Mouse (Mus musculus) liver, embryonic 14.5 days (tissue): ENCODE measurements at regions not wholly inside any gene's neighbourhood (a gene's known extent, or its start where the extent isn't known, plus 50 kb on each side); places are given as distances from the start of the nearest gene placed in this dataset.

ENCODE experiments used
- ATAC-seq: fragments of 200-750 bp; cut with Nextera tagmentation; 2 replicates; pipeline ENCODE4 v1.8.0; 2017; ENCODE audit warnings: moderate number of reproducible peaks, mild to moderate bottlenecking, moderate library complexity; ENCODE audit not compliant: insufficient read depth
- DNase-seq, 3 experiments: peaks; one replicate each; pipeline ENCODE4 v3.0.0-alpha.2; 2012 to 2013; ENCODE audit warnings: low read depth in 3 of 3, low spot score in 3 of 3
- H3K27ac ChIP-seq: fragments of 300-500 bp; sonication (generic); 2 replicates; pipeline ENCODE4 v1.5.1; 2014; ENCODE audit warnings: moderate library complexity, mild to moderate bottlenecking, control low read depth, inconsistent platforms
- H3K27me3 ChIP-seq: fragments of 300-500 bp; sonication (generic); 2 replicates; pipeline ENCODE4 v1.6.1; 2014; ENCODE audit warnings: mild to moderate bottlenecking, low read length, moderate library complexity; ENCODE audit not compliant: control insufficient read depth, insufficient read depth
- H3K36me3 ChIP-seq: fragments of 300-500 bp; sonication (generic); replicated peaks from 2 replicates; pipeline ENCODE4 v1.6.1; 2014; ENCODE audit warnings: low read depth; ENCODE audit not compliant: control insufficient read depth, insufficient read depth
- H3K4me1 ChIP-seq, 2 experiments: fragments of 200-500 bp in 1 of 2; fragments of 300-500 bp in 1 of 2; sonication (generic) in 1 of 2; replicated peaks; 2 replicates each; pipeline ENCODE4 v1.6.1; 2012 to 2014; ENCODE audit warnings: antibody characterized with exemption in 1 of 2, inconsistent platforms in 1 of 2, low read length in 1 of 2; ENCODE audit not compliant: control insufficient read depth in 2 of 2, insufficient read depth in 2 of 2
- H3K4me2 ChIP-seq: fragments of 300-500 bp; sonication (generic); 2 replicates; pipeline ENCODE4 v1.6.1; 2014; ENCODE audit warnings: low read depth, mild to moderate bottlenecking, control low read depth, moderate library complexity
- H3K4me3 ChIP-seq, 2 experiments: fragments of 200-500 bp in 1 of 2; fragments of 300-500 bp in 1 of 2; sonication (generic) in 1 of 2; 2 replicates each; pipeline ENCODE4 v1.5.1; 2012 to 2014; ENCODE audit warnings: low read depth in 2 of 2, low read length in 2 of 2, mild to moderate bottlenecking in 2 of 2, control low read depth in 1 of 2, inconsistent platforms in 1 of 2, moderate library complexity in 1 of 2; ENCODE audit not compliant: insufficient read depth in 1 of 2
- H3K9ac ChIP-seq: fragments of 300-500 bp; sonication (generic); replicated peaks from 2 replicates; pipeline ENCODE4 v1.6.1; 2014; ENCODE audit warnings: mild to moderate bottlenecking, control low read depth, moderate library complexity
- H3K9me3 ChIP-seq: fragments of 300-500 bp; sonication (generic); 2 replicates; pipeline ENCODE4 v1.6.1; 2016; ENCODE audit warnings: low read length, mixed read lengths; ENCODE audit not compliant: control insufficient read depth
- CTCF ChIP-seq: IDR thresholded peaks from 2 replicates; pipeline ENCODE4 v1.5.1; 2016; ENCODE audit warnings: antibody characterized with exemption, low read depth, control low read depth
- EP300 ChIP-seq: IDR thresholded peaks from 2 replicates; pipeline ENCODE4 v1.6.1; 2016; ENCODE audit warnings: antibody characterized with exemption, low read depth
- WGBS: fragments of 180-500 bp; shearing (Covaris S2); extraction: QIAGEN DNeasy Blood & Tissue Kit; methylation state at CpG from one replicate; pipeline ENCODE4 v1.1.7; 2014; ENCODE audit not compliant: insufficient replicate concordance; 5-methylcytosine and 5-hydroxymethylcytosine counted together

DNA sequence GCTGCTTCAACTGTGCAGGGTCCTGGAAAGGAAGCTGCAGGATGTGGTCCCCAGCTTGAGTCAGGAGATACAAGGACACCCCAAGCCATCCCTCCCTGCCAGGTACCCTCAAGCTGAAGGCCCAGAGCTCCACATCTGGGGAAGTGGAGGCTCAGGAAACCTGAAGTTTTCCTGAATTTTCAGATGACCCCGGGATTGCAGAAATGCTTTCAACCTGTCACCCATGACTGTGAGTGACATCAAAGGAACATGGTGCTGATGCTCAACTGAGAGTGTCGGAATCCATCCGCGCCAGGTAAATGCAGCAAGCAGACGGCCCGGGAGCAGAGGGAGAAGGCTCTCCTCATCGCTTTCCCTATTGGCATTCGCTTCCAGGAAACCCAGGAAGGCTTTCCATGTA, 267.6 kb upstream of the Zfp637 start:
- peaks cover 0 to 5% of the 10 kb centered on the region in 2 experiments; a peak in 1 of 4 replicates for H3K4me1 ChIP-seq
- TF ChIP-seq CTCF: no peak
- no peak for TF ChIP-seq EP300
- H3K9me3 ChIP-seq: no peaks in the 10 kb centered on the region
- H3K27ac ChIP-seq: no peak overlapping the region
- WGBS: 75% methylated on average over 8 of the region's 8 CpGs
- DNase-seq: no peak
- H3K36me3 ChIP-seq: no peaks in the 10 kb centered on the region
- no peak overlapping the region for H3K4me3 ChIP-seq
- H3K9ac ChIP-seq: no peak overlapping the region
- no peaks in the 10 kb centered on the region for H3K27me3 ChIP-seq
- H3K4me2 ChIP-seq: no peak overlapping the region
- ATAC-seq: no peak

DNA sequence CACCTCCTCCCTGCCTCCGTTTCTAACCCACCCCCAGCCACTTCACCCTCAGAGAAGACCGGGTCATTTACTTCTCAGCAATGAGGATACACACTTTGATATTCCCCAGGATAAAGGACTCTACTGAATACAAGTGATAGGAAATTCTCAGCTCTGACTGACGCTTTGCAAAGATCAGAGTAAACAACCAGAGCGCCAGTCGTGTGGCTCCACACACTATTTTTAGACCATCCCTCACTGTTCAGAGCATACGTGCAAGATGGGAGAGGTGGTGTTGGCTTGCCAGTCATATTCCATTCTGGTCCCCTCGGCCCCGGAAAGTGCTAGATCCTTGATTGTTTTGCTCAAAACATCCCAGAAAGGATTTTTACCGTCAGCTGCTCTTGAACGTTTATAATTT, 266.8 kb upstream of the Zfp637 start:
- Histone ChIP-seq H3K27ac (no peak overlapping the region), H3K36me3 (no peaks in the 10 kb centered on the region), H3K27me3 (no peaks in the 10 kb centered on the region), H3K4me1 (peaks cover 0 to 5% of the 10 kb centered on the region in 2 experiments; a peak in 1 of 4 replicates), H3K9ac (no peak overlapping the region), H3K4me3 (no peak overlapping the region), H3K9me3 (no peaks in the 10 kb centered on the region), H3K4me2 (no peak overlapping the region)
- no peak for DNase-seq
- WGBS: 49% methylated on average over 10 of the region's 10 CpGs
- no peak for TF ChIP-seq CTCF
- TF ChIP-seq EP300: no peak
- ATAC-seq: no peak

DNA sequence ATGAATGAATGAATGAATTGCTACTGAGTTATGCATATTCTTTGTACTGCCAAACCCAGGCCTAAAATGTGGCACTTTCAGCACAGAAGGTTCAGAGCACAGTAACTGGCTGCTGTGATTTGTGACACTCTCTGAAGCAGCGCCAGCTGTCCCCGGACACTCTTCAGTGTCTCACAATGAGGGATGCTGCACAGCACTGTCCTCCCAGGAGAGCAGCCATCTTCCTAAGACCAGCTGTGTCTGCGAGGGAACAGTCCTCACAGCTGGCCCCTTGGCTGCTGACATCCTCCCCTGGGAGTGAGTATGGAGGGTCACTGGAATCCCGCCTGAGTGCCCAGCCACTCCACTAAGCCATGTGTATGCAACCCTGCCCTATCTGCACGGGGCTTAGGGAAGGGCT, 265.9 kb upstream of the Zfp637 start:
- no peak overlapping the region for H3K4me3 ChIP-seq
- no peak overlapping the region for H3K27ac ChIP-seq
- ATAC-seq: no peak
- 68% methylated on average over 5 of the region's 5 CpGs for WGBS
- H3K4me1 ChIP-seq: peaks cover 0 to 5% of the 10 kb centered on the region in 2 experiments; a peak in 1 of 4 replicates
- no peaks in the 10 kb centered on the region for H3K36me3 ChIP-seq
- TF ChIP-seq CTCF: no peak
- TF ChIP-seq EP300: no peak
- no peaks in the 10 kb centered on the region for H3K27me3 ChIP-seq
- H3K9me3 ChIP-seq: no peaks in the 10 kb centered on the region
- no peak for DNase-seq
- no peak overlapping the region for H3K9ac ChIP-seq
- H3K4me2 ChIP-seq: no peak overlapping the region

DNA sequence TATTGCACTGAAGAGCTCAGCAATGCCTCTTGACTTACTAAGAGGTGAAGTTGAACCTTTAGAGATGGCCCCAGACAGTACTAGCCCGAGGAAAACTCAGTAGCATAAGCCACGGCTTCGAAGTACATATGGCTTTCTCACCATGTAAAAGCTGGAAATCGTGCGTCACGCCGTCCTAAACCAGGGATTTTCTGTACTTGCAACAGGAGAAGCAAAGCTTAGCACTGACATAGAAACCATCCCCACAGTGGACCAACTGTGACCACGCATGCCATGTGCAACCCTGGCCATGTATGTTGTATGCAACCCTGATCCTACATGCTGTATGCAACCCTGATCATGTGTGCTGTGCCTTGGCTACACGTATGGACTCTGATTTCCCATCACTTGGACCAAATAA, 265.0 kb upstream of the Zfp637 start:
- DNase-seq: no peak
- no peak overlapping the region for H3K4me3 ChIP-seq
- no peak for ATAC-seq
- no peaks in the 10 kb centered on the region for H3K9me3 ChIP-seq
- no peak overlapping the region for H3K4me2 ChIP-seq
- H3K36me3 ChIP-seq: no peaks in the 10 kb centered on the region
- WGBS: 68% methylated on average over 9 of the region's 9 CpGs
- no peak overlapping the region for H3K27ac ChIP-seq
- no peaks in the 10 kb centered on the region for H3K4me1 ChIP-seq
- no peak overlapping the region for H3K9ac ChIP-seq
- TF ChIP-seq EP300 (no peak), CTCF (no peak)
- no peaks in the 10 kb centered on the region for H3K27me3 ChIP-seq

DNA sequence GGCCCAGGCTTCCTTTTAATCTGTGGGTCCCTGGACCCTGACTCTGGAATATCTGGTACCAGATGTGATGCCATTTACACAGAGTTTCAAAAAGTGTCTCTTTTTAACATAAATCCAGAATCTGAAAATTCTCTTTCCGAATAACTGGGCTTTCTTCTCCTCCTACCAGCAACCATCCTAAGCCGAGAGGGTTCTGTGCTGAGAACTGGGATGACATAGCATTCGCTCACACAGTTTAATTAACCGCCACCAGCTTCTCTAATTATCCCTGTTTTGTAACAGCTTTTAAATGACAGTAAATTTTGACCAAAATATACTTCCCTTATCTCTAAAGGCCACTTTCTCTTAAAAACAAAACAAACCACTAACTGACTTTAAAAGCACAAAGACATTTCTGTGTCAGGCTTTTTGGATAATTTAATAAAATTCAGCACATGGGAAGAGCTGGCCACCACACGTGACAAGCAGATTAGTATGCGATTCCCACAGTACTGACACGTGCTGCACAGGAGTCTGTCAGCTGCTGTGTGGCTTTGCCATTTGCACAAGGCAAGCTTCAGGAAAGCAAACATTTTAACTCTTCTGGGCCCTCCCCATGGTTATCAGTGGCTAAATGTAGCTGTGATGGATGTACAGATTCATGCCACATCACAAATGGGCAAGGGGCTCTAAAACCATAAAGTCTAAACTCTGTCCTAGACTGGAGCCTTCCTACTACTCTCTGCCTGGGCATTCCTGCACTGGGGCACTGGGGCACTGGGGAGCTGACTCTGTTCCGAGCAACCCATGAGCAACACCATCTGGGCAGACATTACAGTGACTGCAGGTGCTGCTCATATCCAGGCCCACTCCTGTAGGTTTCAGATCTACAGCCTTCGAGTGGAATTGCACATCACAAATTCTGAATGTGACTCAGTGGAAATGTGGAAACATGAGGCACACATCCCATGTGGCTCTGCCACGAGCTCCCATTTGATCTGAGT, 263.1 kb upstream of the Zfp637 start:
- Histone ChIP-seq H3K27ac (no peak overlapping the region), H3K4me1 (no peaks in the 10 kb centered on the region), H3K4me2 (no peak overlapping the region), H3K27me3 (no peaks in the 10 kb centered on the region), H3K4me3 (no peak overlapping the region), H3K9ac (no peak overlapping the region), H3K36me3 (no peaks in the 10 kb centered on the region), H3K9me3 (no peaks in the 10 kb centered on the region)
- DNase-seq: no peak
- no peak for ATAC-seq
- TF ChIP-seq CTCF (no peak), EP300 (no peak)
- 59% methylated on average over 10 of the region's 10 CpGs for WGBS
